Mouse (Mus musculus) heart, postnatal 0 days (tissue): ENCODE results near the gene Resp18. TPM values are rescaled to one million over a fixed set of nuclear protein-coding genes. Genes with fewer than 3 reads are reported as not detected.
A peak's percentile ranks its signal among the peaks of the same experiment; 100 is the strongest.

Experiments
- ATAC-seq: fragments of 200-750 bp; cut with Nextera tagmentation; 2 replicates; pipeline ENCODE4 v1.8.0; 2017; ENCODE audit warnings: low read depth, moderate number of reproducible peaks, moderate library complexity; ENCODE audit not compliant: insufficient read depth
- DNase-seq: peaks from one replicate; pipeline ENCODE4 v3.0.0-alpha.2; 2016; ENCODE audit warnings: low spot score
- H3K27ac ChIP-seq: fragments of 300-500 bp; sonication (generic); 2 replicates; pipeline ENCODE4 v1.5.1; 2014; ENCODE audit warnings: low read depth, mild to moderate bottlenecking
- H3K27me3 ChIP-seq: fragments of 300-500 bp; sonication (generic); 2 replicates; pipeline ENCODE4 v1.6.1; 2014; ENCODE audit warnings: low read length, mixed read lengths; ENCODE audit not compliant: control insufficient read depth, insufficient read depth
- H3K36me3 ChIP-seq: fragments of 300-500 bp; sonication (generic); replicated peaks from 2 replicates; pipeline ENCODE4 v1.6.1; 2014; ENCODE audit warnings: low read length, mixed read lengths; ENCODE audit not compliant: control insufficient read depth, insufficient read depth
- H3K4me1 ChIP-seq: fragments of 300-500 bp; sonication (generic); 2 replicates; pipeline ENCODE4 v1.6.1; 2014; ENCODE audit warnings: antibody characterized with exemption; ENCODE audit not compliant: control insufficient read depth, insufficient read depth
- H3K4me2 ChIP-seq: fragments of 300-500 bp; sonication (generic); 2 replicates; pipeline ENCODE4 v1.6.1; 2014; ENCODE audit warnings: low read depth, mild to moderate bottlenecking, low read length, moderate library complexity
- H3K4me3 ChIP-seq: fragments of 300-500 bp; sonication (generic); 2 replicates; pipeline ENCODE4 v1.5.1; 2014; ENCODE audit warnings: low read depth, low read length
- H3K9ac ChIP-seq: fragments of 300-500 bp; sonication (generic); replicated peaks from 2 replicates; pipeline ENCODE4 v1.6.1; 2014; ENCODE audit warnings: low read depth, low read length, mixed read lengths
- H3K9me3 ChIP-seq: fragments of 300-500 bp; sonication (generic); replicated peaks from 2 replicates; pipeline ENCODE4 v1.6.1; 2016; ENCODE audit warnings: low read length; ENCODE audit not compliant: control insufficient read depth
- CTCF ChIP-seq: IDR thresholded peaks from 2 replicates; pipeline ENCODE4 v1.5.1; 2016; ENCODE audit warnings: antibody characterized with exemption, control low read depth, low read depth
- EP300 ChIP-seq: IDR thresholded peaks from 2 replicates; pipeline ENCODE4 v1.6.1; 2016; ENCODE audit warnings: antibody characterized with exemption, low read depth
- WGBS: fragments of 180-500 bp; shearing (Covaris S2); extraction: QIAGEN DNeasy Blood & Tissue Kit; methylation state at CpG from one replicate; pipeline ENCODE4 v1.1.7; 2014; 5-methylcytosine and 5-hydroxymethylcytosine counted together
- polyA plus RNA-seq: library from polyadenylated mRNA; unstranded; fragments of >200 nt; fragmentation: Nextera tagmentation; extraction: Ambion mirVana; gene quantifications from 2 replicates; pipeline ENCODE4 v1.2.1, GENCODE M21; 2015
- total RNA-seq: library from RNA; depleted of rRNA; stranded (reverse); fragments of >200 nt; gene quantifications from 2 replicates; pipeline ENCODE4 v1.2.3, GENCODE M21; 2014; ENCODE audit warnings: low replicate concordance

Gene Resp18
- total and polyA plus RNA-seq, 2 experiments from 2014 or later = not detected

- no peak for DNase-seq
- H3K27ac ChIP-seq = no peak overlapping the region
- no peaks in the 10 kb centered on the region for H3K4me1 ChIP-seq
- no peak overlapping the region for H3K4me2 ChIP-seq
- no peak for ATAC-seq
- no peaks in the 10 kb centered on the region for H3K27me3 ChIP-seq
- H3K9me3 ChIP-seq = no peaks in the 10 kb centered on the region
- WGBS = 56% methylated on average over 8 of the region's 8 CpGs
- H3K9ac ChIP-seq = no peak overlapping the region
- no peak overlapping the region for H3K4me3 ChIP-seq
- TF ChIP-seq CTCF (no peak), EP300 (no peak)
- no peaks in the 10 kb centered on the region for H3K36me3 ChIP-seq
Observed at GRCm38 (mm10) chr1:75289888-75290431, 11.7 kb upstream of the Resp18 start.

GRCm38 (mm10) chr1:75289376-75289775, 11.2 kb upstream of the Resp18 start:
- Histone ChIP-seq H3K9ac (no peak overlapping the region), H3K9me3 (no peaks in the 10 kb centered on the region), H3K27me3 (no peaks in the 10 kb centered on the region), H3K36me3 (no peaks in the 10 kb centered on the region), H3K4me3 (no peak overlapping the region), H3K4me2 (no peak overlapping the region), H3K4me1 (no peaks in the 10 kb centered on the region), H3K27ac (no peak overlapping the region)
- no peak for DNase-seq
- TF ChIP-seq CTCF = no peak
- no peak for TF ChIP-seq EP300
- 0 out of 2 replicates have a peak, but pooled peaks have one; percentile 21 for ATAC-seq
- 20% methylated on average over 7 of the region's 7 CpGs for WGBS

GRCm38 (mm10) chr1:75284911-75285310, 6.7 kb upstream of the Resp18 start:
- Histone ChIP-seq H3K9ac (no peak overlapping the region), H3K27ac (no peak overlapping the region), H3K27me3 (no peaks in the 10 kb centered on the region), H3K36me3 (no peaks in the 10 kb centered on the region), H3K4me1 (no peaks in the 10 kb centered on the region), H3K9me3 (no peaks in the 10 kb centered on the region), H3K4me3 (no peak overlapping the region), H3K4me2 (no peak overlapping the region)
- 70% methylated on average over 7 of the region's 7 CpGs for WGBS
- ATAC-seq = no peak
- no peak for TF ChIP-seq CTCF
- TF ChIP-seq EP300 = no peak
- DNase-seq = no peak

- H3K4me2 ChIP-seq = no peak overlapping the region
- no peak for TF ChIP-seq CTCF
- no peak for TF ChIP-seq EP300
- DNase-seq = no peak
- H3K27me3 ChIP-seq = peaks cover 6% of the 10 kb centered on the region
- 69% methylated on average over 5 of the region's 5 CpGs for WGBS
- no peak for ATAC-seq
- no peak overlapping the region for H3K27ac ChIP-seq
- no peak overlapping the region for H3K9ac ChIP-seq
- H3K36me3 ChIP-seq = no peaks in the 10 kb centered on the region
- no peaks in the 10 kb centered on the region for H3K9me3 ChIP-seq
- no peaks in the 10 kb centered on the region for H3K4me1 ChIP-seq
- no peak overlapping the region for H3K4me3 ChIP-seq
Observed at GRCm38 (mm10) chr1:75283017-75283416, 4.8 kb upstream of the Resp18 start.

GRCm38 (mm10) chr1:75277195-75278188, 723 bp downstream of the Resp18 start:
- 5% methylated on average over 23 of the region's 23 CpGs for WGBS

More at GRCm38 (mm10) chr1:75277195-75278188, 723 bp downstream of the Resp18 start:
- Histone ChIP-seq H3K36me3 (no peaks in the 10 kb centered on the region), H3K27ac (no peak overlapping the region), H3K4me2 (no peak overlapping the region), H3K4me3 (no peak overlapping the region), H3K27me3 (peaks cover 20% of the 10 kb centered on the region), H3K4me1 (no peaks in the 10 kb centered on the region), H3K9ac (no peak overlapping the region), H3K9me3 (no peaks in the 10 kb centered on the region)
- ATAC-seq (no peak), DNase-seq (peak; percentile 47)
- TF ChIP-seq EP300 (no peak), CTCF (no peak)
